Mouse (Mus musculus): ENCODE measurements at regions not wholly inside any gene's neighbourhood (a gene's known extent, or its start where the extent isn't known, plus 50 kb on each side); places are given as distances from the start of the nearest gene placed in this dataset.

DNA sequence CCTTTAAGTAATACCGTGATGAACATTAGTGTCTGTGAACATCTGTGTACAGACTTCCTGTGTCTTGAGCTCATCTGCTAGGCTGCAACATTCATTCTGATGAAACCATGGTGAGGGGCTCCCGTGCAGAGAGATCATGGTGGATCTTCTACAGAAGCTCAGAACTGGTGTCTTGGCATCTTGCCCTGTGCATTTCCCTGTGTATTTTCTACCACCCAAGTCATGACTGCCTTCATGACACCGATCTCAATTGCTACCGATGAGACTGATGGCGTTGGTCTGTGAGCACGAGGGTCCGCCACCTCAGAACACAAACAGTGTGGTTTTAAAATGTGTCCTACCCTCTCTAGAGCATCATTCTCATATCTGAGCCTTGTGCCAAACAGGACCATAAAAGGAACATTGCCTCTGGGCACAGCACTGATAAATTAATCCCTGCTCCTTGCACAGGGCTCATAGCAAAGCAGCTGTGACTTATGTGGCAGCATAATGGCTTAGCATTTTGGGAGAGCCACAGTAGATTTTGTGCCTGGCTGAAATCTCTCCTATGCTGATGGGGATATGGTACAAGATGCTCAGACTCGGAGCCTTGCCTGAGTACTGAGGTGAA, 132.8 kb upstream of the Slc35f3 start:
- Histone ChIP-seq H3K4me3 (ENCODE audit: control insufficient read depth, insufficient read depth, low read length) (no peak overlapping the region), H3K27ac (ENCODE audit: control insufficient read depth, insufficient read depth, low read length) (no peak overlapping the region), H3K36me3 (ENCODE audit: control insufficient read depth, insufficient read depth, low read length) (no peaks in the 10 kb centered on the region), H3K4me1 (replicated peaks; ENCODE audit: control insufficient read depth, insufficient read depth, low read length) (peaks cover 2% of the 10 kb centered on the region; the same call in 1 of the 2 replicates), H3K27me3 (ENCODE audit: control insufficient read depth, insufficient read depth, low read length) (no peaks in the 10 kb centered on the region)
- DNase-seq, result no peak
- WGBS, result 67% methylated on average over 8 of the region's 8 CpGs
- TF ChIP-seq POLR2A (IDR thresholded peaks at IDR 0.05; ENCODE audit: control insufficient read depth, extremely low read depth, insufficient read depth, low read length, poor library complexity), result no peak
- no peak for TF ChIP-seq CTCF (IDR thresholded peaks at IDR 0.05; ENCODE audit: borderline replicate concordance, control insufficient read depth, extremely low read depth, insufficient read depth, low read length, poor library complexity)

DNA sequence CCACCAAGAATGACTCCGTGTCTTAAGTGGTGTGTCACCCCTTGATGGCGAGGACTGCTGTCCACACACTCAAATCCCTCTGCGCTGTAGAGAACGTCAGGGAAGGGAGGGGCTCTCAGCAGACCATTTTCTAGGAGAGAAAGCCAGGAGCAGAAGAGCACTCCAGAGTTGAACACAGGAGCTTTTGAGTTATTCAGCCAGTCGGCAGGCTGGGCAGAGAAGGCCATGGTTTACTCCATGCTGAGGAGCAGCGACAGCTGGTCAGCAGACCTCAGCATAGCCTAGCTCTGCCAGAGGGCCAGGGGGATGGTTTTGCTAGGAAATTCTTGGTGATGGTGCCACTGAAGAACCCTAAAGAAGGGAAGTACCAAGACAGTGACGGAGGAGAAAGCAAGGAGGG, 132.0 kb upstream of the Slc35f3 start:
- H3K27ac ChIP-seq (ENCODE audit: control insufficient read depth, insufficient read depth, low read length), result no peak overlapping the region
- no peaks in the 10 kb centered on the region for H3K27me3 ChIP-seq (ENCODE audit: control insufficient read depth, insufficient read depth, low read length)
- 88% methylated on average over 7 of the region's 7 CpGs for WGBS
- TF ChIP-seq CTCF (IDR thresholded peaks at IDR 0.05; ENCODE audit: borderline replicate concordance, control insufficient read depth, extremely low read depth, insufficient read depth, low read length, poor library complexity) (no peak), POLR2A (IDR thresholded peaks at IDR 0.05; ENCODE audit: control insufficient read depth, extremely low read depth, insufficient read depth, low read length, poor library complexity) (no peak)
- peaks cover 2% of the 10 kb centered on the region; the same call in 1 of the 2 replicates for H3K4me1 ChIP-seq (replicated peaks; ENCODE audit: control insufficient read depth, insufficient read depth, low read length)
- DNase-seq, result no peak
- no peak overlapping the region for H3K4me3 ChIP-seq (ENCODE audit: control insufficient read depth, insufficient read depth, low read length)
- no peaks in the 10 kb centered on the region for H3K36me3 ChIP-seq (ENCODE audit: control insufficient read depth, insufficient read depth, low read length)

DNA sequence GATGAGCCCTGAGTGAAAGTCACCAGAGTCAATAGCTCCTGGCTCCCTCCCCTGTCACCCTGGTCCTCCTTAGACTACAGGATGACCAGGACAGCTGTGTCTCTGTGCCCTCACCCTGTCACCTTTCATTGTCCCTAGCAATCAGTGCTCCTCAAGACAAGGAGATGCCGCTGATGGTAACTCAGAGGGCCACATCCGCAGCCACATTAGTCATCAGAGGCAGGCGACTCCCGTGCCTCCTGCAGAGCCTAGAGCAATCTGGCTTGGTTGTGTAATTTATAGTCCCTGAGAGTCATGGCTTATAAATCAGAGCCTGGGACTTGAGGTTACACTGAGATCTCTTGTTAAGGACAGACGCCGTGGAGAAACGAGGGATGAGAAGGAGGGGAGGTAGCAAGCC, 123.9 kb upstream of the Slc35f3 start:
- H3K4me1 ChIP-seq (replicated peaks; ENCODE audit: control insufficient read depth, insufficient read depth, low read length), result no peaks in the 10 kb centered on the region
- no peak overlapping the region for H3K4me3 ChIP-seq (ENCODE audit: control insufficient read depth, insufficient read depth, low read length)
- no peak for TF ChIP-seq POLR2A (IDR thresholded peaks at IDR 0.05; ENCODE audit: control insufficient read depth, extremely low read depth, insufficient read depth, low read length, poor library complexity)
- no peak for TF ChIP-seq CTCF (IDR thresholded peaks at IDR 0.05; ENCODE audit: borderline replicate concordance, control insufficient read depth, extremely low read depth, insufficient read depth, low read length, poor library complexity)
- H3K36me3 ChIP-seq (ENCODE audit: control insufficient read depth, insufficient read depth, low read length), result no peaks in the 10 kb centered on the region
- H3K27ac ChIP-seq (ENCODE audit: control insufficient read depth, insufficient read depth, low read length), result no peak overlapping the region
- 73% methylated on average over 7 of the region's 7 CpGs for WGBS
- H3K27me3 ChIP-seq (ENCODE audit: control insufficient read depth, insufficient read depth, low read length), result no peaks in the 10 kb centered on the region
- no peak for DNase-seq

DNA sequence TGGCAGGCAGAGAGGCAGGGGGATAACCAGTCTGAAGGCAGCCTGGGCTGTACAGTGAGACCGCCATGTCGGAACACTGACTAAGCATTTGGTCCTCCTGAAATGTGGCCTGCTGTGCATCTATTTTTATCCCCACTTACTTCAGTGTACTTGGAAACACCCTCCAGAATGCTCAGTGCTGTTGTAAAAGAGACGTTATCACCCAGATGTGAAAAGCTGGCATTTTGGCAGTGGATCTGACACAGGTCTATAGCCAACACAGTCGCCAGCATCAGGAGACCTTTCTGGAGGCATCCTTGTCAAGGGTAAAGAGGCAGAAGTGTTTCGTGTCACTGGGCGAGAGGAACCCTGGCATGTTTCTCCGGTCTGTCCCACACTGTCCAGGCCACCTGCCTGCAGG, 122.1 kb upstream of the Slc35f3 start:
- Histone ChIP-seq H3K36me3 (ENCODE audit: control insufficient read depth, insufficient read depth, low read length) (no peaks in the 10 kb centered on the region), H3K27ac (ENCODE audit: control insufficient read depth, insufficient read depth, low read length) (no peak overlapping the region), H3K4me1 (replicated peaks; ENCODE audit: control insufficient read depth, insufficient read depth, low read length) (no peaks in the 10 kb centered on the region), H3K4me3 (ENCODE audit: control insufficient read depth, insufficient read depth, low read length) (no peak overlapping the region), H3K27me3 (ENCODE audit: control insufficient read depth, insufficient read depth, low read length) (no peaks in the 10 kb centered on the region)
- DNase-seq, result no peak
- TF ChIP-seq POLR2A (IDR thresholded peaks at IDR 0.05; ENCODE audit: control insufficient read depth, extremely low read depth, insufficient read depth, low read length, poor library complexity) (no peak), CTCF (IDR thresholded peaks at IDR 0.05; ENCODE audit: borderline replicate concordance, control insufficient read depth, extremely low read depth, insufficient read depth, low read length, poor library complexity) (no peak)
- 97% methylated on average over 7 of the region's 7 CpGs for WGBS

DNA sequence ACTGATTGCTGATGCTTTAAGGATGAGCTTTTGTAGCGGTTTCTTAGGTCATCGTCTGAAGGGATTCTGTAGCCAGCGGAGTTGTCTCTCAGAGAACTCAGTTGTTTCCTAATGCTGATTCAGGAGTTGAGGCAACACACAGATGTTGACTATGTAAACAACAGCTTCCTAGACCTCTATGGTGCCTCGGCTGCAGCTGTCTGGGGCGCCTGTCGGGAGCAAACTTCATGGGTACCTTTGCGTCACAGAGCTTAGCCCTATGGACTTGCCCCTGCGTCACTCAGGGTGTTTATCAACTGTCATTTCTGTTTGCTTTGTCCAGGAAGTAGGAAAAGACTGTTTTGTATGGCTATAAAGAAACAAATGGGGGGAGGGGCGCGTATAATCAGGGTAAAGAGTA, 120.5 kb upstream of the Slc35f3 start:
- no peaks in the 10 kb centered on the region for H3K27me3 ChIP-seq (ENCODE audit: control insufficient read depth, insufficient read depth, low read length)
- H3K36me3 ChIP-seq (ENCODE audit: control insufficient read depth, insufficient read depth, low read length), result no peaks in the 10 kb centered on the region
- H3K4me3 ChIP-seq (ENCODE audit: control insufficient read depth, insufficient read depth, low read length), result no peak overlapping the region
- DNase-seq, result no peak
- no peak for TF ChIP-seq CTCF (IDR thresholded peaks at IDR 0.05; ENCODE audit: borderline replicate concordance, control insufficient read depth, extremely low read depth, insufficient read depth, low read length, poor library complexity)
- no peak for TF ChIP-seq POLR2A (IDR thresholded peaks at IDR 0.05; ENCODE audit: control insufficient read depth, extremely low read depth, insufficient read depth, low read length, poor library complexity)
- WGBS, result 80% methylated on average over 10 of the region's 10 CpGs
- H3K27ac ChIP-seq (ENCODE audit: control insufficient read depth, insufficient read depth, low read length), result no peak overlapping the region
- no peaks in the 10 kb centered on the region for H3K4me1 ChIP-seq (replicated peaks; ENCODE audit: control insufficient read depth, insufficient read depth, low read length)

DNA sequence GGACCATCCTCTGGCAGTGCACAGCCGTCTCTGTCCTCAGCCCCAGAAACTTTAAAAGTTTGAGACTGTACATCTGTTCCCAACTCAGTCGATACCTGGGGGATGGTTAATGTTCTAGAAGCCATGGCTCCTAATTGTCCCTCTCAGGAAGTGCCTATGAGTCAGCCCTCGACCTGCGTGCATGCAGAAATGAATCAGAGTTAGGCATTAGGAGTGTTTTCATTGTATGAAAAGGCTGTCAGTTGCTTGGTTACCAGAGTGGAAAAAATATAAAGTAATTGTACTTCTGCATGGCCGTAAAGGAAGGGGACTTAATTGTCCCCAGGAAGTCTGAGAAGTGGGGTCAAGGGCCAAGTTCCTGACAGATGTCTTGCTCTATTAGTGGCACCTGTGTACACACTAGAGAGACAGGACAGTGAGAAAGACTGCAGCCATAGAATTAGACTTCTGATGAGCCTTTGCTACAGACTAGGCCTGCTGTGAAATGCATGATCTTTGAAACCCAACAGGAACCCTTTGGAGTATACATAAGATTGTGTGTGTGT, 109.5 kb upstream of the Slc35f3 start:
- Histone ChIP-seq H3K36me3 (ENCODE audit: control insufficient read depth, insufficient read depth, low read length) (no peaks in the 10 kb centered on the region), H3K27me3 (ENCODE audit: control insufficient read depth, insufficient read depth, low read length) (no peaks in the 10 kb centered on the region), H3K4me1 (replicated peaks; ENCODE audit: control insufficient read depth, insufficient read depth, low read length) (no peaks in the 10 kb centered on the region), H3K4me3 (ENCODE audit: control insufficient read depth, insufficient read depth, low read length) (no peak overlapping the region), H3K27ac (ENCODE audit: control insufficient read depth, insufficient read depth, low read length) (no peak overlapping the region)
- 36% methylated on average over 5 of the region's 5 CpGs for WGBS
- DNase-seq, result no peak
- no peak for TF ChIP-seq POLR2A (IDR thresholded peaks at IDR 0.05; ENCODE audit: control insufficient read depth, extremely low read depth, insufficient read depth, low read length, poor library complexity)
- TF ChIP-seq CTCF (IDR thresholded peaks at IDR 0.05; ENCODE audit: borderline replicate concordance, control insufficient read depth, extremely low read depth, insufficient read depth, low read length, poor library complexity), result no peak

All from thymus, adult 2 months (tissue).